Mouse (Mus musculus): ENCODE results near the gene Dmp1. TPM values are rescaled to one million over a fixed set of nuclear protein-coding genes. Genes with fewer than 3 reads are reported as not detected.

Dmp1 gene
- total RNA-seq (2021), result 1 to 10 TPM; 4.4 to 5.2 TPM
- long read RNA-seq, experiment 1, partial matches to known transcripts, result 0 of 3 reads
- long read RNA-seq, experiment 1, other reads (novel, unspliced or antisense), result 3 of 3 reads
- long read RNA-seq, experiment 2, partial matches to known transcripts, result 0 of 2 reads
- long read RNA-seq, experiment 2, other reads (novel, unspliced or antisense), result 2 of 2 reads

DNA sequence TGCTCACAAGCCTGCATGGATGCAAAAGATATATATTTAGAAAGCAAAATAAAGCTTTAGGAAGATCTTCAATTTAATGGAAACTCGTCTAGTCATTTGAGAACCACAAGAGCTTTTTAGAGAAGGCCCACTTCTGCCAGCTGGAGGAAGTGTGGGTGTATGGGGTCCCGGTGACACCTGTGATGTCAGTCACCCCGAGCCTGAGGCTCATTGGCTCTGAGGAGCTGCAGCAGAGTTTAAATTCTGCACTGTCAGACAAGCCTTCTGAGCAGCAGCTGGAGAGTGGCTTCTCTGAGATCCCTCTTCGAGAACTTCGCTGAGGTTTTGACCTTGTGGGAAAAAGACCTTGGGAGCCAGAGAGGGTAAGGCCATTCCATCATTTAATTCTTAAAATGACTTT is at the start of gene Dmp1:
TSS of gene Dmp1 (plus strand) at position 263 of the 400 bp plus-strand sequence.
- no peak for TF ChIP-seq CTCF (conservative IDR thresholded peaks at IDR 0.05)
- no peak for DNase-seq (ENCODE audit: low spot score in 2 of 2)
- H3K4me3 ChIP-seq, result no peak within 1 kb of the TSS
- peak within 1 kb of the TSS; percentile 25; the same call in 1 of the 2 replicates for H3K27ac ChIP-seq

DNA sequence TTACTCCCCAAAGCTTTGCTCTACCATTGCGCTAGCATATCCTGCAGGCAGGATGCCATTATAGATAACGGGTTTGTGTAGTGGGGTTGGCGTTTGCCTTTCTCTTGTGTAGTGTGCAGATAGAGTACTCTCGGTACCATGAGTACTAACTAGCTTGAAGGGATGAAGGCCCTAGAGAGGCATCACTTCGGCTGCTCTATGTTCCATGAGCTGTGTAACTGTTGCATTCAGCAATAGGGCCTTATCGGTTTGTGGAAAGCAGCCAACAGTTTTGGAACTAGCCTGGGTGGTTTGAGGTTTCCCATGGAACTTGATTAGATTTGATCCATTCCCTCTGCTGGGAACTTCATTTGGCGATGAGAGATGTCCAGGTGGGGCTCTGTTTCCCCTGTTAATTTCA is 44.7 kb upstream of the Dmp1 start:
- no peak for TF ChIP-seq CTCF (conservative IDR thresholded peaks at IDR 0.05)
- DNase-seq (ENCODE audit: low spot score in 2 of 2), result no peak
- Histone ChIP-seq H3K4me3 (no peak overlapping the region), H3K27ac (peak overlapping the region; percentile 87)

DNA sequence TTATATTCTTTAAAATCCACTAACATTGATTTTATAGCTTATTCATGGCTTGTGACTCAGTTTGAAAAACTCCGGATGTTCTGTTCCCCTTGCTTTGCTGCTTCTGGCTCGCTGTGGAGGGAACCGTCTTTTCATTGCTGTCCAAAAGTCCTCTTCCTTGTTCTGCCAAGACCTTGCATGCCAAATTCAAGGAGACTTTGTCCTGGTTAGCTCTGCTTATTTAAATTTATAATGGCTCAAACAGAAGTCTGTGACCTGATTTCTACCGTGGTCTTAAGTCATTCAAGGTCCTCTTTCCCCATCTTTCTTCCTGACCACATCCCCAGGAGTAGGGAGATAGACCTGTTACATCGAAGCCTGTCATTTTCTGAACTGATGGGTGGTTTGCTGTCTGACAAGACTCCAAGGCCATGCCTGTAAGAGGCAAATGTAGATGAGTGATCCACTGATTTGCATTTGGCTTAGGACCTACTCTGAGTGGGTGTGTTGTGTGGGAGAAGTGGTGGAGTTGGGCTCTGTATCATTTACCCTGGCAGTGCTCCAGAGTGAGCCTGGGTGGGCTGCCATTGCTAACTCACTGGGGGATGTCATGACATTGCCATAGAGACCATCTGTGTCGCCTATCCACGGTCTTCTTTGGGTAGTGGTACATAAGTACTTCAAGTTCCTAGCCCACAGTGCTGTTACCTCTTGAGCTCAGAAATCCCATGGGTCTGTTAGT is 43.9 kb upstream of the Dmp1 start:
- H3K27ac ChIP-seq, result peak overlapping the region; percentile 87

DNA sequence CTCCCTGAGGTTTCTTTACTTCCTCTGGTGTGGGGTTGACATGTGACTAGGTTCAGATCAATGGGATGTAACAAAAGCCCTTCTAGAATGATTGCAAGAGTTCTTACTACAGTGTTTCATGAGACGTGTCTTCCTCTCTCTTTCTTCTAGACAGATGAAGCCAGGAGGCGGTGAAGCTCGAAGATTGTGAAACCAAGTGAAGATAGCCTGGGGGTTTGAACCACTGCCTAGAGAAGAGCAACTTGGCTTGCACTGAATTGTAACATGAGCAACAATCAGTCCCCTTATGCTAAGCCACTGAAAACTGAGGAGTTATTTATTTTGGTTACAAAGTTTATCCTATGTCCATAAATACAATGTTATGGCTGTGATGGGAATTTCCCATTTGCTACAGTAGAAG is 41.8 kb upstream of the Dmp1 start:
- TF ChIP-seq CTCF (conservative IDR thresholded peaks at IDR 0.05), result no peak
- Histone ChIP-seq H3K27ac (no peak overlapping the region; the same call in 1 of the 2 replicates), H3K4me3 (no peak overlapping the region)
- no peak for DNase-seq (ENCODE audit: low spot score in 2 of 2)

More for the DNA sequence above, 43.9 kb upstream of the Dmp1 start:
- no peak for TF ChIP-seq CTCF (conservative IDR thresholded peaks at IDR 0.05)
- H3K4me3 ChIP-seq, result no peak overlapping the region
- peak; percentile 75 to 78 for DNase-seq (ENCODE audit: low spot score in 2 of 2)

DNA sequence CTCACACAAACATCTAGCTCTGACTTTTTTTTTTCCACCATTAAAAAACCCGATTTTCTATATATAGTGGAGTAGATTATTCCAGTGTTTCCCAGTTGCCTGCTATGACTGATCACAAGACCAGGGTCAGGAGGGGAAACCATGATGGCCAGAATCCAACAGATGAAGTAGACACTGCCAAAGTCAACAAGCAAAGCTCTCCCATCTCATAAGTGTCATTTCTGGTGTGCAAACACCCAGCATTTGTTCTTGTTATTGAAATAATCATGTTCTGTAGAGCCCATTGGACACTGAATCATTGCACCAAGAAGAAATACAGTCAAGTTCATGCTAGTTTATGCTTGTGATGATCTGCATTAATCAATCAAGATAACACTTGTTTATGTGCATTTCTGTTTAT is 41.0 kb upstream of the Dmp1 start:
- TF ChIP-seq CTCF (conservative IDR thresholded peaks at IDR 0.05), result no peak
- Histone ChIP-seq H3K27ac (no peak overlapping the region), H3K4me3 (no peak overlapping the region)
- no peak for DNase-seq (ENCODE audit: low spot score in 2 of 2)

DNA sequence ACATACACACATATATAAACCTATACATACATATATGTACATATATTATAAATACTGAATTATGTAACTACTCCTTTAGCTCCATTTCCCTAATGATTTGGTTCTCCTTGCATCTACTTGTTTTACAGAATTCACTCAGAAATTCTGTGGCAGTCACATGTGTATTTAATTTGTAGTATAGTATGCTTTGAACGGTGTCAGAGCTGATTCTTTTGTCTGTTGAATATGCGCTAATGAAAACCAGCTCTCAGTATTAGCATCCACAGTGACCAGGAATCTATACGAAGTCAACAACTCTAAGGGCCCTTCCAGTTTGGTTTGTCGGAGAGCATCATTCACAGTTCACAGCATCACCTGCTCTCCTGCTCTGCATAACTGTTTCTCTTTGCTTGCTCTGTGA is 38.9 kb upstream of the Dmp1 start:
- Histone ChIP-seq H3K4me3 (no peak overlapping the region), H3K27ac (no peak overlapping the region)
- no peak for TF ChIP-seq CTCF (conservative IDR thresholded peaks at IDR 0.05)
- no peak for DNase-seq (ENCODE audit: low spot score in 2 of 2)

DNA sequence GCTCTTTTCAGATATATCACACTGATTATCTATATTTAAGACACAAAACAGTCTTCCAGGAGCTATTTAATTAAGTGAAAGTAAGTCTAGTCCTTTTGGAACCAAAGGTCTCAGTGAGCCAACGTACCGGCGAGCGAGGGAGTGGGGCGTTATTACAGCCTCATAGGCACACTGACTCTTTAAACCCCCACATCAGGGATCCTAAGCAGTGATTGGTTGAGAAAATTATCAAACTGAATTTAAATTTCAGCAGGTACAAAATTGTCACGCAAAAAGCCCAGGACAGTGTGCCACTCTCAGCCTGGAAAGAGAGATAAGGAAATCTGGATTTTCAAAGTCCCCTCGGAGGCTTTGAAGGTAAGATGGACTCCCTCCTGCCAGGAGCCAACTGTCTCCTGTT is 32.0 kb upstream of the Dmp1 start, which contains the start of gene Dspp:
TSS of gene Dspp (plus strand) at position 301 of the 400 bp plus-strand sequence.
- DNase-seq (ENCODE audit: low spot score in 2 of 2), result no peak
- TF ChIP-seq CTCF (conservative IDR thresholded peaks at IDR 0.05), result no peak
- no peak within 1 kb of the TSS for H3K4me3 ChIP-seq
- H3K27ac ChIP-seq, result peak within 1 kb of the TSS; percentile 72

DNA sequence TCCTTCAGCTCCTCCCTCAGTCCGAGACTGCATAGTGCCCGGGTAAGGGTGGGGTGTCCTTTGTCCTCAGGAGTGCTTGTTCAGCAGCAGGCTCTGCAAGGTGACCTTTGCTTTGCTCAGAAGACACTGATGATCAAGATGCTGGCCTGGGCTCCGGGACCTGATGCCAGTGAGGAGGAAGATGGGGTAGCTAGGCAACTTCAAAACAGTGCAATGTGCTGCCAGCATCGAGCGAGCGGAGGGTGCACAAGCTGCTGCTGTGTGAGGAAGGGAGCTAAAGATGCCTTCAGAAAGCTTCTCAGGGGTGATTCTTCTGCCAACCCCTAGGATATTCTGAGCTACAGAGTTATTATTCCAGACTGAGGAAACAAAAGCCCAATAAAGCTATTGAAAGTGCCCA is 29.3 kb upstream of the Dmp1 start:
- TF ChIP-seq CTCF (conservative IDR thresholded peaks at IDR 0.05), result peak; percentile 15
- DNase-seq (ENCODE audit: low spot score in 2 of 2), result peak; percentile 47 to 55
- no peak overlapping the region for H3K4me3 ChIP-seq
- peak overlapping the region; percentile 82 for H3K27ac ChIP-seq

DNA sequence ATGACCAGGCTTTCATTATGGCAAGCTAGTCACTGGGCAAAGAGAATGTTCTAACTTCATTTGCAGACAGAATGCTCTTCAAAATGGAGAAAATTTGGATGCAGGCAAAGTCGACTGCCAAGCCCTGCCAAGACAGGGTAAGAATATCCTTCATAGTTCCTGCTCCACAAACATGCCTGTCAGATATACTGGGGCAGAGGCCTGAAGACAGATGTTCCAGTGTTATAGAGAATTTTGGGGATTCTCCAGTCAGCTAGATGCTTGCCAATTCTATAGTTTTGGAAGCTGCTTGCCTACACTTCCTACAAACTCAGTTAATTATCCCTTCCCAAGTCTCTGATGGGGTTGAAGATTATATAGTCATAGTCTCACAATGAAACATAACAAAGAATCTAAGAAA is 18.7 kb upstream of the Dmp1 start:
- no peak overlapping the region for H3K27ac ChIP-seq
- no peak for TF ChIP-seq CTCF (conservative IDR thresholded peaks at IDR 0.05)
- H3K4me3 ChIP-seq, result no peak overlapping the region
- no peak for DNase-seq (ENCODE audit: low spot score in 2 of 2)

DNA sequence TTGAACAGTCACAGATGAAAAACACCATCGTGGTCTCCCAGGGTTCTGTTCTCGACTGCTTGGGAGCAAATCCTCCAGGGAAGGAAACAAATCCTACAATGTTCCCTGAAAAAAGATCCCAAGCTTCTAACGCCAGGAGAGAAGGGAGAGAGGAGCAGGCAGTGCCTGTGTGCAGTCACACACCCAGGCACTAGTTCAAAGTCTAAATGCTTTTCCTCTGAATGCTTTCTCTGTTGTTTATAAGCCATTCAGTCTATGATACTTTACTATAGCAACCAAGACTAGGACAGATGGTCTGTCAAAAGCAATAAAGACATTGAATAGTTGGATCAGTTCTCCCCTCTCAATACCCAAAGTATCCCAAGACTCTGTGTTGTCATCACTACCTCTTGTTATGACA is 15.1 kb upstream of the Dmp1 start:
- 0 out of 2 replicates have a peak, but pooled peaks have one; percentile 8 for TF ChIP-seq CTCF (conservative IDR thresholded peaks at IDR 0.05)
- Histone ChIP-seq H3K4me3 (no peak overlapping the region), H3K27ac (peak overlapping the region; percentile 59)
- DNase-seq (ENCODE audit: low spot score in 2 of 2), result no peak

DNA sequence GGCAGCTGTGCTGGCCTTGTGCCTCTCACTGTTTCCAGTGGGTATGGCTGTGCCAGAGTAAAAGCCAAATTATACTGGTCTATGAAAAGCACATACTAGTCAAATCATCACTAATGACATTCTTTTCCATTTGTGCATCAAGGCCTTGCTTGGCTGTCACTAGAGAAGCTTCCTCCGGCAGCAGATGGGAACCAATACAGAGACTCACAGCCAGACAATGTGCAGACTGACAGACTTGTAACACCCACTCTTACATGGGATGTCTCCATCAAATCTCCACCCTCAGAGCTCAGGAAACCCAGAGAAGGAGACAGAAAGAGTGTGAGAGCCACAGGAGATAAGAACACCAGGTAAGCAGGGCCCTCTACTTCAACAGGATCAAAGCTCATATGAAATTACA is 7.3 kb upstream of the Dmp1 start:
- no peak for TF ChIP-seq CTCF (conservative IDR thresholded peaks at IDR 0.05)
- no peak overlapping the region for H3K4me3 ChIP-seq
- DNase-seq (ENCODE audit: low spot score in 2 of 2), result peak in 1 of 2 experiments; percentile 49

DNA sequence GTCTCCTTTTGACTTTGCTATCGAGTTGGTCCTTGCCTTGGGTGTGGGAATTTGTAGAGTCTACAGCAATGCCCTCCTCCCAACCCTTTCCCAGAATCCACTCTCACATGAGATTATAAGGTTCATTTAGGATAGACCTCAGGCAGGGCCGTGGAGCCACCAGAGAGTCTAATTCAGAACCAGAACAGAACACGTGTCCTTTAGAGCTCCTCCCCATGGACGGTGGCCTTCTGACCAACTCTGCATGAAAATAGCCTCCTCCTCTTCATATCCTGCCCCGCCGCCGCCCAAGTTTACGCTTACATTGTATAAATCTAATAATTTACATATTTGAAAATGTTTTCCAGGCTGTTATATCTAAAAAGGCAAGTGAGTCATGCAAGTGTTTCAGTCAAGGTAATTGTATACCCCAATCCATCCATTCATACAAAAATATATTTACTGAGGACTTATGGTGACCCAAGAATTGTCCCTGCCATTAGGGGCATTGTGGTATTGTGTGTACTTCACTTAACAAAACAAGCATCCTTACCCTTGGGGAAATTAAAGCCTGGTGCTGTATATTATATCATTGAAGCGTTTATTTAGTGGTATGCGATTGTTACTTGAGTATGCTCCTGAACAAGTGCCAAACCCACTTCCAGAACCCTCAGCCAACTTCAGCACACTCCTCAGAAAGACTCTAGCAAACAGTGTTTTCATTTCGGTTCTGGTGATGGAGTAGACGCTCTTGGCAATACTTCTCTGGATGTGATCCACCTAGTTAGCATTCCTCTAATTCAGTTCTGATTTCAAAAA is 1.1 kb upstream of the Dmp1 start:
- peak in 1 of 2 experiments; percentile 13 for DNase-seq (ENCODE audit: low spot score in 2 of 2)
- H3K4me3 ChIP-seq, result no peak overlapping the region
- no peak for TF ChIP-seq CTCF (conservative IDR thresholded peaks at IDR 0.05)
- H3K27ac ChIP-seq, result no peak overlapping the region

More for the DNA sequence above, 7.3 kb upstream of the Dmp1 start:
- 0 out of 2 replicates have a peak overlapping the region, but pooled peaks have one; percentile 46 for H3K27ac ChIP-seq

DNA sequence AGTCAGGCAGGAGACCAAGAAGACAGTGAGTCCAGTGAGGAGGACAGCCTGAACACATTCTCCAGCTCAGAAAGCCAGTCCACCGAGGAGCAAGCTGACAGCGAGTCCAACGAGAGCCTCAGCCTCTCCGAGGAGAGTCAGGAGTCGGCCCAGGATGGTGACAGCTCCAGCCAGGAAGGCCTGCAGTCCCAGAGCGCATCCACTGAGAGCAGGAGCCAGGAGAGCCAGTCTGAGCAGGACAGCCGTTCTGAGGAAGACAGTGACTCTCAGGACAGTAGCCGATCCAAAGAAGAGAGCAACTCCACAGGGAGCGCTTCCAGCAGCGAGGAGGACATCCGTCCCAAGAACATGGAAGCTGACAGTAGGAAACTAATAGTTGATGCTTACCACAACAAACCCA is 10.1 kb downstream of the Dmp1 start:
- H3K27ac ChIP-seq, result no peak overlapping the region
- no peak for DNase-seq (ENCODE audit: low spot score in 2 of 2)
- no peak for TF ChIP-seq CTCF (conservative IDR thresholded peaks at IDR 0.05)
- no peak overlapping the region for H3K4me3 ChIP-seq

Measured in layer of hippocampus, adult 2 months (tissue).